Mouse (Mus musculus): ENCODE results near the gene Ubald1. TPM values are rescaled to one million over a fixed set of nuclear protein-coding genes. Genes with fewer than 3 reads are reported as not detected.

Gene Ubald1
- polyA plus RNA-seq, 1 experiment from 2014 or later = 65.0 TPM

- H3K4me3 ChIP-seq (ENCODE audit: low read depth, low read length) = peak overlapping the region; percentile 75
- H3K4me1 ChIP-seq (ENCODE audit: control insufficient read depth, insufficient read depth, low read length) = peaks cover 28% of the 10 kb centered on the region
- peak overlapping the region; percentile 81 for H3K4me2 ChIP-seq (ENCODE audit: low read depth, low read length)
- H3K9me3 ChIP-seq (ENCODE audit: control insufficient read depth, low read length) = no peaks in the 10 kb centered on the region
- 34% methylated on average over 5 of the region's 5 CpGs for WGBS
- peak overlapping the region; percentile 99 for H3K27ac ChIP-seq (ENCODE audit: low read depth, low read length)
- H3K36me3 ChIP-seq (ENCODE audit: control insufficient read depth, insufficient read depth, low read length) = peaks cover 13% of the 10 kb centered on the region; the same call in 1 of the 2 replicates
- no peak for ATAC-seq (ENCODE audit: low read depth)
- H3K9ac ChIP-seq (replicated peaks; ENCODE audit: low read depth, low read length) = peak overlapping the region; percentile 76
- H3K27me3 ChIP-seq (ENCODE audit: control insufficient read depth, insufficient read depth, low read length) = no peaks in the 10 kb centered on the region
Measured at GRCm38 (mm10) chr16:4878192-4878885, 1.8 kb downstream of the Ubald1 start.

- H3K4me3 ChIP-seq (ENCODE audit: low read depth, low read length) = peak overlapping the region; percentile 75
- peak overlapping the region; percentile 76 for H3K9ac ChIP-seq (replicated peaks; ENCODE audit: low read depth, low read length)
- H3K27me3 ChIP-seq (ENCODE audit: control insufficient read depth, insufficient read depth, low read length) = no peaks in the 10 kb centered on the region
- H3K4me1 ChIP-seq (ENCODE audit: control insufficient read depth, insufficient read depth, low read length) = peaks cover 28% of the 10 kb centered on the region
- peaks cover 13% of the 10 kb centered on the region; the same call in 1 of the 2 replicates for H3K36me3 ChIP-seq (ENCODE audit: control insufficient read depth, insufficient read depth, low read length)
- WGBS = 84% methylated on average over 3 of the region's 3 CpGs
- peak overlapping the region; percentile 81 for H3K4me2 ChIP-seq (ENCODE audit: low read depth, low read length)
- 0 out of 2 replicates have a peak overlapping the region, but pooled peaks have one; percentile 99 for H3K27ac ChIP-seq (ENCODE audit: low read depth, low read length)
- no peaks in the 10 kb centered on the region for H3K9me3 ChIP-seq (ENCODE audit: control insufficient read depth, low read length)
- ATAC-seq (ENCODE audit: low read depth) = no peak
Measured at GRCm38 (mm10) chr16:4877701-4878100, 2.4 kb downstream of the Ubald1 start.

GRCm38 (mm10) chr16:4877195-4877594, 2.9 kb downstream of the Ubald1 start:
- Histone ChIP-seq H3K27me3 (ENCODE audit: control insufficient read depth, insufficient read depth, low read length) (no peaks in the 10 kb centered on the region), H3K4me3 (ENCODE audit: low read depth, low read length) (no peak overlapping the region), H3K27ac (ENCODE audit: low read depth, low read length) (no peak overlapping the region), H3K9ac (replicated peaks; ENCODE audit: low read depth, low read length) (no peak overlapping the region), H3K4me2 (ENCODE audit: low read depth, low read length) (no peak overlapping the region), H3K4me1 (ENCODE audit: control insufficient read depth, insufficient read depth, low read length) (peaks cover 28% of the 10 kb centered on the region), H3K36me3 (ENCODE audit: control insufficient read depth, insufficient read depth, low read length) (peaks cover 13% of the 10 kb centered on the region; the same call in 1 of the 2 replicates), H3K9me3 (ENCODE audit: control insufficient read depth, low read length) (no peaks in the 10 kb centered on the region)
- ATAC-seq (ENCODE audit: low read depth) = no peak
- 92% methylated on average over 4 of the region's 4 CpGs for WGBS

- 71% methylated on average over 8 of the region's 8 CpGs for WGBS
- H3K4me2 ChIP-seq (ENCODE audit: low read depth, low read length) = no peak overlapping the region
- ATAC-seq (ENCODE audit: low read depth) = no peak
- H3K36me3 ChIP-seq (ENCODE audit: control insufficient read depth, insufficient read depth, low read length) = peaks cover 13% of the 10 kb centered on the region; the same call in 1 of the 2 replicates
- H3K9me3 ChIP-seq (ENCODE audit: control insufficient read depth, low read length) = no peaks in the 10 kb centered on the region
- no peak overlapping the region for H3K9ac ChIP-seq (replicated peaks; ENCODE audit: low read depth, low read length)
- peaks cover 22% of the 10 kb centered on the region for H3K4me1 ChIP-seq (ENCODE audit: control insufficient read depth, insufficient read depth, low read length)
- no peaks in the 10 kb centered on the region for H3K27me3 ChIP-seq (ENCODE audit: control insufficient read depth, insufficient read depth, low read length)
- H3K27ac ChIP-seq (ENCODE audit: low read depth, low read length) = no peak overlapping the region; the same call in 1 of the 2 replicates
- no peak overlapping the region for H3K4me3 ChIP-seq (ENCODE audit: low read depth, low read length)
Measured at GRCm38 (mm10) chr16:4876033-4876680, 4.0 kb downstream of the Ubald1 start.

GRCm38 (mm10) chr16:4875198-4876032, 4.7 kb downstream of the Ubald1 start:
- no peak for ATAC-seq (ENCODE audit: low read depth)
- Histone ChIP-seq H3K4me3 (ENCODE audit: low read depth, low read length) (no peak overlapping the region), H3K9ac (replicated peaks; ENCODE audit: low read depth, low read length) (no peak overlapping the region), H3K9me3 (ENCODE audit: control insufficient read depth, low read length) (no peaks in the 10 kb centered on the region), H3K27ac (ENCODE audit: low read depth, low read length) (no peak overlapping the region; the same call in 1 of the 2 replicates), H3K36me3 (ENCODE audit: control insufficient read depth, insufficient read depth, low read length) (peaks cover 13% of the 10 kb centered on the region; the same call in 1 of the 2 replicates), H3K4me1 (ENCODE audit: control insufficient read depth, insufficient read depth, low read length) (peaks cover 22% of the 10 kb centered on the region), H3K4me2 (ENCODE audit: low read depth, low read length) (no peak overlapping the region), H3K27me3 (ENCODE audit: control insufficient read depth, insufficient read depth, low read length) (no peaks in the 10 kb centered on the region)
- WGBS = 82% methylated on average over 23 of the region's 23 CpGs

GRCm38 (mm10) chr16:4871926-4872325, 8.2 kb downstream of the Ubald1 start:
- Histone ChIP-seq H3K27me3 (ENCODE audit: control insufficient read depth, insufficient read depth, low read length) (no peaks in the 10 kb centered on the region), H3K9ac (replicated peaks; ENCODE audit: low read depth, low read length) (no peak overlapping the region), H3K4me2 (ENCODE audit: low read depth, low read length) (no peak overlapping the region), H3K36me3 (ENCODE audit: control insufficient read depth, insufficient read depth, low read length) (peaks cover 13% of the 10 kb centered on the region; the same call in 1 of the 2 replicates), H3K4me3 (ENCODE audit: low read depth, low read length) (no peak overlapping the region), H3K4me1 (ENCODE audit: control insufficient read depth, insufficient read depth, low read length) (peaks cover 9% of the 10 kb centered on the region; the same call in 1 of the 2 replicates), H3K27ac (ENCODE audit: low read depth, low read length) (no peak overlapping the region), H3K9me3 (ENCODE audit: control insufficient read depth, low read length) (no peaks in the 10 kb centered on the region)
- ATAC-seq (ENCODE audit: low read depth) = no peak
- WGBS = 86% methylated on average over 2 of the region's 2 CpGs

- WGBS = 96% methylated on average over 5 of the region's 5 CpGs
- no peak overlapping the region for H3K9ac ChIP-seq (replicated peaks; ENCODE audit: low read depth, low read length)
- H3K27me3 ChIP-seq (ENCODE audit: control insufficient read depth, insufficient read depth, low read length) = no peaks in the 10 kb centered on the region
- H3K4me3 ChIP-seq (ENCODE audit: low read depth, low read length) = no peak overlapping the region
- no peak overlapping the region for H3K4me2 ChIP-seq (ENCODE audit: low read depth, low read length)
- H3K9me3 ChIP-seq (ENCODE audit: control insufficient read depth, low read length) = no peaks in the 10 kb centered on the region
- peaks cover 6% of the 10 kb centered on the region; the same call in 1 of the 2 replicates for H3K36me3 ChIP-seq (ENCODE audit: control insufficient read depth, insufficient read depth, low read length)
- ATAC-seq (ENCODE audit: low read depth) = no peak
- no peak overlapping the region for H3K27ac ChIP-seq (ENCODE audit: low read depth, low read length)
- H3K4me1 ChIP-seq (ENCODE audit: control insufficient read depth, insufficient read depth, low read length) = no peaks in the 10 kb centered on the region
Measured at GRCm38 (mm10) chr16:4870490-4870889, 9.6 kb downstream of the Ubald1 start.

- Histone ChIP-seq H3K4me2 (ENCODE audit: low read depth, low read length) (no peak overlapping the region), H3K9ac (replicated peaks; ENCODE audit: low read depth, low read length) (no peak overlapping the region), H3K9me3 (ENCODE audit: control insufficient read depth, low read length) (no peaks in the 10 kb centered on the region), H3K27ac (ENCODE audit: low read depth, low read length) (no peak overlapping the region), H3K4me1 (ENCODE audit: control insufficient read depth, insufficient read depth, low read length) (no peaks in the 10 kb centered on the region), H3K36me3 (ENCODE audit: control insufficient read depth, insufficient read depth, low read length) (no peaks in the 10 kb centered on the region), H3K27me3 (ENCODE audit: control insufficient read depth, insufficient read depth, low read length) (no peaks in the 10 kb centered on the region), H3K4me3 (ENCODE audit: low read depth, low read length) (no peak overlapping the region)
- no peak for ATAC-seq (ENCODE audit: low read depth)
- 70% methylated on average over 7 of the region's 7 CpGs for WGBS
Measured at GRCm38 (mm10) chr16:4866101-4866695, 13.9 kb downstream of the Ubald1 start.

Data from neural tube, embryonic 14.5 days (tissue).